Mouse (Mus musculus) lung, embryonic 16.5 days (tissue): ENCODE data around the gene Gm9507. TPM values are rescaled to one million over a fixed set of nuclear protein-coding genes. Genes with fewer than 3 reads are reported as not detected.

Source experiments
- ATAC-seq: fragments of 200-750 bp; cut with Nextera tagmentation; 2 replicates; pipeline ENCODE4 v1.8.0; 2017; ENCODE audit warnings: low read depth, mild to moderate bottlenecking, moderate library complexity
- H3K27ac ChIP-seq: fragments of 300-500 bp; sonication (generic); 2 replicates; pipeline ENCODE4 v1.5.1; 2014; ENCODE audit warnings: mild to moderate bottlenecking, control low read depth, low read length
- H3K27me3 ChIP-seq: fragments of 300-500 bp; sonication (generic); 2 replicates; pipeline ENCODE4 v1.6.1; 2014; ENCODE audit warnings: low read depth, low read length, mixed read lengths; ENCODE audit not compliant: control insufficient read depth, insufficient read depth
- H3K36me3 ChIP-seq: fragments of 300-500 bp; sonication (generic); 2 replicates; pipeline ENCODE4 v1.6.1; 2014; ENCODE audit warnings: low read length; ENCODE audit not compliant: control insufficient read depth, insufficient read depth
- H3K4me1 ChIP-seq: fragments of 300-500 bp; sonication (generic); replicated peaks from 2 replicates; pipeline ENCODE4 v1.6.1; 2014; ENCODE audit warnings: low read length, mixed read lengths; ENCODE audit not compliant: control insufficient read depth, insufficient read depth
- H3K4me2 ChIP-seq: fragments of 300-500 bp; sonication (generic); 2 replicates; pipeline ENCODE4 v1.6.1; 2014; ENCODE audit warnings: low read depth, low read length, control low read depth
- H3K4me3 ChIP-seq: fragments of 300-500 bp; sonication (generic); 2 replicates; pipeline ENCODE4 v1.5.1; 2014; ENCODE audit warnings: mild to moderate bottlenecking, low read length, control low read depth
- H3K9ac ChIP-seq: fragments of 300-500 bp; sonication (generic); 2 replicates; pipeline ENCODE4 v1.6.1; 2014; ENCODE audit warnings: low read length, control low read depth
- H3K9me3 ChIP-seq: fragments of 300-500 bp; sonication (generic); 2 replicates; pipeline ENCODE4 v1.6.1; 2016; ENCODE audit warnings: low read length; ENCODE audit not compliant: control insufficient read depth
- WGBS: fragments of 180-500 bp; shearing (Covaris S2); extraction: QIAGEN DNeasy Blood & Tissue Kit; methylation state at CpG from one replicate; pipeline ENCODE4 v1.1.7; 2014; 5-methylcytosine and 5-hydroxymethylcytosine counted together
- polyA plus RNA-seq: library from polyadenylated mRNA; unstranded; fragments of >200 nt; fragmentation: Nextera tagmentation; extraction: Ambion mirVana; gene quantifications from 2 replicates; pipeline ENCODE4 v1.2.1, GENCODE M21; 2015

Gm9507 gene
- not detected in 2 replicates for polyA plus RNA-seq

DNA sequence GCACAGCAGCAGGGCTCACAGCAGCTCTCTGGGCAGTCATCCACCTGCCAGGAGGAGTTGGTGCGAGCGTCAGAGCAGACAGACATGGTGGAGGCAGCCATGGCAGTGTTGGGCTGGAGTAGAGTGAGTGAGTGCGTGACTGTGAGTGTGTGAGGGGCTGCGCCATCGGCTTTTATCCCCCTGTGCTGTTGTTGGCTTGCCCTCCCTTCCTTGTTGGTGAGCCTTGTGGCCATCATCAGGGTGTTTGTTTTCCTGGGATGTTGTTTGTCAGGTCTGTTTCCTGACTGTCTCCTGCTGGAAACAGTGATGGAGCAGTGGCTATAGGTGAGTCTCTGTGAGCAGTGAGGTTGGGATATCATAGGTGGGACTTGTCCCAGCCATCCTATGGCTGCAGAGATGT, at the start of gene Gm9507:
Gene Gm9507 (minus strand): TSS at position 101 of the 400 bp plus-strand sequence.
- no peak within 1 kb of the TSS for H3K9ac ChIP-seq
- H3K27ac ChIP-seq: no peak within 1 kb of the TSS
- no peaks in the 10 kb centered on the region for H3K4me1 ChIP-seq
- H3K4me2 ChIP-seq: no peak within 1 kb of the TSS
- H3K27me3 ChIP-seq: no peaks in the 10 kb centered on the region
- no peak for ATAC-seq
- no peak within 1 kb of the TSS for H3K4me3 ChIP-seq
- H3K36me3 ChIP-seq: no peaks in the 10 kb centered on the region
- no peaks in the 10 kb centered on the region; the same call in 1 of the 2 replicates for H3K9me3 ChIP-seq
- WGBS: 34% methylated on average over 4 of the region's 5 CpGs

- 52% methylated on average over 9 of the region's 9 CpGs for WGBS
- H3K9me3 ChIP-seq: no peaks in the 10 kb centered on the region
- H3K27me3 ChIP-seq: no peaks in the 10 kb centered on the region; the same call in 1 of the 2 replicates
- ATAC-seq: no peak
- H3K36me3 ChIP-seq: no peaks in the 10 kb centered on the region
- H3K4me3 ChIP-seq: no peak within 1 kb of the TSS
- no peak within 1 kb of the TSS for H3K27ac ChIP-seq
- no peak within 1 kb of the TSS for H3K9ac ChIP-seq
- no peaks in the 10 kb centered on the region for H3K4me1 ChIP-seq
- no peak within 1 kb of the TSS for H3K4me2 ChIP-seq
Measured at GRCm38 (mm10) chr10:77852559-77852958, 40.9 kb upstream of the Gm9507 start, which contains the start of gene Gm10318. Gene Gm10318 (plus strand): TSS chr10:77852859.

DNA sequence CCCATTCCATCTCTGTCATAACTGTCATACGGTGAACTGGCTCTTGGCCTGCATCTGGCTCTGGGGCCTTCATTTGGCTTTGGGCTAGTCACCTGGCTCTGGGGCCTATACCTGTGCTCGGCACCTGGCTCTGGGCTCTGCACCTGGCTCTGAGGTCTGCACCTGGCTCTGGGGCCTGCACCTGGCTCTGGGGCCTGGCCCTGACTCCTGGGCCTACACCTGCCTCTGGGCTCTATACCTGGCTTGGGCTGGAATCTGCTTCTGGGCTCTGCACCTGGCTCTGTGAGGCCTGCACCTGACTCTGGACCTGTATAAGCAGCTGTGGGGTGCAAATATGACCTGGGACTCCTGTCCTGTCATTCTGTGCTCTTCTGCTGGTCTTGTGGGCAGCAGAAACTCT, 35.9 kb upstream of the Gm9507 start:
- no peaks in the 10 kb centered on the region for H3K27me3 ChIP-seq
- H3K36me3 ChIP-seq: no peaks in the 10 kb centered on the region
- no peak overlapping the region for H3K4me2 ChIP-seq
- no peak overlapping the region for H3K27ac ChIP-seq
- H3K4me3 ChIP-seq: no peak overlapping the region
- no peaks in the 10 kb centered on the region for H3K4me1 ChIP-seq
- no peak overlapping the region for H3K9ac ChIP-seq
- no peak for ATAC-seq
- 86% methylated on average over 2 of the region's 2 CpGs for WGBS
- 0 out of 2 replicates have a peak, but pooled peaks cover 2% of the 10 kb centered on the region for H3K9me3 ChIP-seq

GRCm38 (mm10) chr10:77846961-77847360, 35.3 kb upstream of the Gm9507 start:
- H3K27me3 ChIP-seq: no peaks in the 10 kb centered on the region
- 10% methylated on average over 2 of the region's 2 CpGs for WGBS
- 0 out of 2 replicates have a peak, but pooled peaks cover 2% of the 10 kb centered on the region for H3K9me3 ChIP-seq
- no peak overlapping the region for H3K9ac ChIP-seq
- no peak overlapping the region for H3K27ac ChIP-seq
- no peaks in the 10 kb centered on the region for H3K36me3 ChIP-seq
- H3K4me2 ChIP-seq: no peak overlapping the region
- no peak for ATAC-seq
- H3K4me1 ChIP-seq: no peaks in the 10 kb centered on the region
- H3K4me3 ChIP-seq: no peak overlapping the region

GRCm38 (mm10) chr10:77846503-77846902, 34.9 kb upstream of the Gm9507 start, which contains the start of gene Gm36176:
Gene Gm36176 (plus strand): TSS chr10:77846803.
- no peak for ATAC-seq
- Histone ChIP-seq H3K9me3 (0 out of 2 replicates have a peak, but pooled peaks cover 2% of the 10 kb centered on the region), H3K4me2 (no peak within 1 kb of the TSS), H3K4me3 (no peak within 1 kb of the TSS), H3K4me1 (no peaks in the 10 kb centered on the region), H3K9ac (no peak within 1 kb of the TSS), H3K27ac (no peak within 1 kb of the TSS), H3K36me3 (no peaks in the 10 kb centered on the region), H3K27me3 (no peaks in the 10 kb centered on the region)
- WGBS: 48% methylated on average over 3 of the region's 3 CpGs

DNA sequence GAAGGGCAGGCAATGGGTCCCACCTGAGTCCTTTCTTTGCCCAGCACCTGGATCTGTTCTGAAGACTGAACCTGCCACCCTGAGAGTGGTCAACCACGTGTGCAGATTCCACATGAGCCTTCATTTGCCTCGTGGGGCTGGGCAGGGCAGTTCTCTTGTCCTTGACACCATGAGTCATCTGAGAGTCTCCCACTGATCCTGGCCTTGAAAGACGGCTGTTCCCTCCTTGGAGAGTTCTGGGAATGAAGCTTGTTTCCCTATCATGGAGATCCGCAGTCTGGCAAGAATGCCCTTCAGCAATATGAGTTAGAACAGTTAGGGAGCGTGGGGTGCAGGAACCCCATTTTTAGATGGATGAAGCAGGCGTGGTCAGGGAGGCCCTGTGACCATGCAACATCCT, 27.4 kb upstream of the Gm9507 start:
- WGBS: 65% methylated on average over 6 of the region's 6 CpGs
- no peak overlapping the region for H3K4me3 ChIP-seq
- ATAC-seq: no peak
- H3K27ac ChIP-seq: no peak overlapping the region
- H3K4me1 ChIP-seq: no peaks in the 10 kb centered on the region
- 0 out of 2 replicates have a peak, but pooled peaks cover 2% of the 10 kb centered on the region for H3K9me3 ChIP-seq
- no peaks in the 10 kb centered on the region for H3K36me3 ChIP-seq
- no peaks in the 10 kb centered on the region for H3K27me3 ChIP-seq
- H3K9ac ChIP-seq: no peak overlapping the region
- no peak overlapping the region for H3K4me2 ChIP-seq

DNA sequence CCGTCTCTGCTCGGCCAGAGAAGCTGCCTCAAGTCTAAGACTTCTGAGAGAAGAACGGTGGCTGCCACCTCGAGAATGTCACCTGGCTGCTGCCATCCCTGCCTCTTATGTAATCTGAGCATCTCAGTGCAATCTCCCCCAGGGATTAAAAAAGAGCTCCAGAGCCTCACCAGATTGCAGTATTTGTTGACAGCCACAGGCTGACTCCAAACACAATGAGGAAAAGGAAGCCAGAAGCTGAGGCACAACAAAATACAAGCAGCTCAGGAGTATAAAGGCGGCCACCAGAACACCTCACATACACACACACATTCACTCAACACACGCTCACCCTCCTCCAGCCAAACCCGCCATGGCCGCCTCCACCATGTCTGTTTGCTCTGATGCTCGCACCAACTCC, 24.0 kb upstream of the Gm9507 start, which contains the start of gene Krtap10-10:
Gene Krtap10-10 (plus strand): TSS at position 301 of the 400 bp plus-strand sequence.
- Histone ChIP-seq H3K27me3 (no peaks in the 10 kb centered on the region), H3K27ac (no peak within 1 kb of the TSS), H3K36me3 (no peaks in the 10 kb centered on the region), H3K4me2 (no peak within 1 kb of the TSS), H3K4me1 (no peaks in the 10 kb centered on the region), H3K9ac (no peak within 1 kb of the TSS), H3K9me3 (no peaks in the 10 kb centered on the region), H3K4me3 (no peak within 1 kb of the TSS)
- no peak for ATAC-seq
- 50% methylated on average over 9 of the region's 9 CpGs for WGBS

DNA sequence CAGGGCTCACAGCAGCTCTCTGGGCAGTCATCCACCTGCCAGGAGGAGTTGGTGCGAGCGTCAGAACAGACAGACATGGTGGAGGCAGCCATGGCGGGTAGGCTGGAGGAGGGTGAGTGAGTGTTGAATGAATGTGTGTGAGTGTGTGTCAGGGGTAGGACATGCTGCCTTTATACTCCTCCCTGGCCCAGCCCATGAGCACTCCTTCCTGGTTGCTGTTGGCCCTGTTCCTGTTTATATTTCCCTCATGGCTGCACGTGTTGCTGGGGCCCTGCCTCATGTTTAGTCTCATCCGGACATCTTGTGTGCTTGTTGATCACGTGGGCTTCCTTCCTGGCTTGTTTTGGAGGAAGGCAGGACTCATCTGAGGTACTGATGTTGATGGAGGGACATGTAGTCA, 15.3 kb upstream of the Gm9507 start, which contains the start of gene Krtap10-4:
Gene Krtap10-4 (minus strand): TSS at position 145 of the 400 bp plus-strand sequence.
- Histone ChIP-seq H3K9me3 (no peaks in the 10 kb centered on the region), H3K4me2 (no peak within 1 kb of the TSS), H3K36me3 (no peaks in the 10 kb centered on the region), H3K4me1 (no peaks in the 10 kb centered on the region), H3K9ac (no peak within 1 kb of the TSS), H3K27ac (no peak within 1 kb of the TSS), H3K4me3 (no peak within 1 kb of the TSS), H3K27me3 (no peaks in the 10 kb centered on the region)
- ATAC-seq: peak; percentile 47; the same call in 1 of the 2 replicates
- WGBS: 52% methylated on average over 6 of the region's 6 CpGs

DNA sequence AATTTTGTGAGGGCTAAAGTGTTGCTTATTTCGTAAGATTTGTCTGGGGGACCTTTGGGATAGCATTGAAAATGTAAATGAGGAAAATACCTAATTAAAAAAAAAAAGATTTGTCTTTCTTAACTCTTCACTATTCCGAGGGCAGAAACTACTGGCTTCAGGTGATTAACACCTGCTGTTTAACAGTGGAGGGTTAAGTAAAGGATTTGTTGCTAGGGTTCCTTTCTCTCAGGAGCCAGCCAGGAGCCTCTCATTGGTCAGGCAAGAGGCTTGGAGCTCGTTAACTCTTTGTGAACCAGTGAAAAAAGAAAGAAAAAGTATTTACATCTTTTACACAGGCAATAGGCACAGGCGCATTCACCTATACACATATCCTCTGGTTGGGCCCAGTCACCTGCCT, 7.6 kb upstream of the Gm9507 start:
- Histone ChIP-seq H3K9me3 (no peaks in the 10 kb centered on the region), H3K9ac (no peak overlapping the region), H3K27me3 (no peaks in the 10 kb centered on the region), H3K4me2 (no peak overlapping the region), H3K27ac (no peak overlapping the region), H3K4me3 (no peak overlapping the region), H3K36me3 (no peaks in the 10 kb centered on the region), H3K4me1 (no peaks in the 10 kb centered on the region)
- ATAC-seq: no peak
- 35% methylated on average over 4 of the region's 4 CpGs for WGBS
